Comparison of ENCODE assay signal across 8 mouse cellular contexts in the genomic region with DNA sequence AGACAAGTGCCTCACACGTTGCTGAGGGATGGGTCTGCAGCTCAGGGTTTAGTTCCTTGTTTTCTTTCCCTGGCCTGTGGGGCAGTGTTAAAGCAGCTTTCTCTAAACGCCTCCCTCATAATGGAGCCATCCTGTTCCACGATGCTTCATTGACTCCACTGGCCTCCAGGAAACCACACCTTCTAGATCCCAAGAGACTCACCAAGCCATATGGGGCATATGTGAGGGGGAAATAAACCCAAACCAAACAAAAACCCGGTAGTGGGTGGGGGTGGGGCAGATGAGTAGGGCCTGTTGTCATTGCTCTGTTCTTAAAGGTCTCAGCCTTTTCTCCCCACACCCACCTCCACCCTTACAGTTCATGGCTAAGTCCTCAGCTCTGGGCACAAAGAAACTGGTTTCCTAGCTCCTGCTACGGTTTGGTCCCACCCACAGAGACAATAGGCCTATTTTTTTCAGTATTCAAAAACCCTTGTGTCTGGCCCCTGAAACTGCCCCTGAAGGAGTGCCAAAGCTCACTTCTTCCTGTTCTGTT. TPM values are rescaled to one million over a fixed set of nuclear protein-coding genes. Genes with fewer than 3 reads are reported as not detected.
A peak's percentile ranks its signal among the peaks of the same experiment; 100 is the strongest.
DNase-seq lines count a peak whose midpoint lies in the region; ATAC-seq and TF ChIP-seq lines count a peak whose summit lies in the region.

No protein-coding gene starts in this region.

- H3K4me1 ChIP-seq in forebrain, embryonic 13.5 days, result peaks cover 10% of the 10 kb centered on the region
- peaks cover 5% of the 10 kb centered on the region; the same call in 1 of the 2 replicates for H3K4me1 ChIP-seq in forebrain, embryonic 15.5 days
- no peaks in the 10 kb centered on the region for H3K4me1 ChIP-seq in heart, postnatal 0 days (ENCODE audit: control insufficient read depth, insufficient read depth)

- no peak for TF ChIP-seq CTCF in heart, postnatal 0 days (IDR thresholded peaks at IDR 0.05; ENCODE audit: low read depth)

- H3K27ac ChIP-seq in forebrain, embryonic 13.5 days, result peak overlapping the region; percentile 45; the same call in 1 of the 2 replicates
- no peak overlapping the region for H3K27ac ChIP-seq in forebrain, embryonic 15.5 days (replicated peaks)
- peak overlapping the region; percentile 72 for H3K27ac ChIP-seq in heart, postnatal 0 days (ENCODE audit: low read depth)

- H3K9me3 ChIP-seq in forebrain, embryonic 13.5 days (replicated peaks), result no peaks in the 10 kb centered on the region
- no peaks in the 10 kb centered on the region for H3K9me3 ChIP-seq in forebrain, embryonic 15.5 days
- H3K9me3 ChIP-seq in heart, postnatal 0 days (replicated peaks; ENCODE audit: control insufficient read depth, low read length), result no peaks in the 10 kb centered on the region

- no peak for TF ChIP-seq EP300 in heart, postnatal 0 days (IDR thresholded peaks at IDR 0.05; ENCODE audit: low read depth)

- H3K36me3 ChIP-seq in forebrain, embryonic 13.5 days (ENCODE audit: poor library complexity, severe bottlenecking), result no peaks in the 10 kb centered on the region
- H3K36me3 ChIP-seq in forebrain, embryonic 15.5 days, result no peaks in the 10 kb centered on the region
- no peaks in the 10 kb centered on the region for H3K36me3 ChIP-seq in heart, postnatal 0 days (replicated peaks; ENCODE audit: control insufficient read depth, insufficient read depth, low read length)

- DNase-seq in ES-CJ7 (ENCODE audit: low read depth, low spot score), result peak; percentile 100
- DNase-seq in heart, postnatal 0 days (ENCODE audit: low spot score), result peak; percentile 39
- DNase-seq in lung, postnatal 4 days, result peak; percentile 51 to 56
- DNase-seq in T-cell, adult 2 months (ENCODE audit: low spot score), result no peak
- no peak for DNase-seq in frontal cortex, postnatal 10 days (ENCODE audit: low spot score in 2 of 2)
- no peak for DNase-seq in cerebellum, adult 11 months

- H3K9ac ChIP-seq in forebrain, embryonic 13.5 days, result no peak overlapping the region
- no peak overlapping the region for H3K9ac ChIP-seq in forebrain, embryonic 15.5 days (replicated peaks)
- H3K9ac ChIP-seq in heart, postnatal 0 days (replicated peaks; ENCODE audit: low read depth, low read length), result no peak overlapping the region

- WGBS in forebrain, embryonic 13.5 days, result 20% methylated on average over 5 of the region's 5 CpGs
- 12% methylated on average over 5 of the region's 5 CpGs for WGBS in forebrain, embryonic 15.5 days
- WGBS in heart, postnatal 0 days, result 27% methylated on average over 5 of the region's 5 CpGs

- no peak for ATAC-seq in forebrain, embryonic 13.5 days
- no peak for ATAC-seq in forebrain, embryonic 15.5 days (replicated peaks)
- peak; percentile 64 for ATAC-seq in heart, postnatal 0 days (ENCODE audit: insufficient read depth, low read depth)

- H3K4me2 ChIP-seq in forebrain, embryonic 13.5 days, result no peak overlapping the region
- H3K4me2 ChIP-seq in forebrain, embryonic 15.5 days (replicated peaks), result no peak overlapping the region
- no peak overlapping the region for H3K4me2 ChIP-seq in heart, postnatal 0 days (ENCODE audit: low read depth, low read length)

- no peak overlapping the region for H3K4me3 ChIP-seq in forebrain, embryonic 13.5 days
- no peak overlapping the region for H3K4me3 ChIP-seq in forebrain, embryonic 15.5 days
- no peak overlapping the region for H3K4me3 ChIP-seq in heart, postnatal 0 days (ENCODE audit: low read depth, low read length)

- H3K27me3 ChIP-seq in forebrain, embryonic 13.5 days, result no peaks in the 10 kb centered on the region
- H3K27me3 ChIP-seq in forebrain, embryonic 15.5 days, result no peaks in the 10 kb centered on the region
- H3K27me3 ChIP-seq in heart, postnatal 0 days (ENCODE audit: control insufficient read depth, insufficient read depth, low read length), result no peaks in the 10 kb centered on the region

RNA-seq across cellular contexts. Expression of a gene that starts 20.4 kb away (rescaled TPM):
- 0.40 and 0.45 TPM in 2 replicates for polyA plus RNA-seq in forebrain, embryonic 13.5 days (2015; fragmentation: Nextera tagmentation; extraction: Ambion mirVana)
- 0.39 and 0.60 TPM in 2 replicates for polyA plus RNA-seq in forebrain, embryonic 15.5 days (2015; fragmentation: Nextera tagmentation; extraction: Ambion mirVana)
- not detected in 2 replicates for total RNA-seq in heart, postnatal 0 days (2014; rRNA removed; ENCODE audit: low replicate concordance)
- polyA plus RNA-seq in heart, postnatal 0 days (2015; fragmentation: Nextera tagmentation; extraction: Ambion mirVana), result 0.42 and 1.1 TPM in 2 replicates

RNA-seq across cellular contexts. Expression of a gene that starts 34.6 kb away (rescaled TPM):
- 10.6 and 11.9 TPM in 2 replicates for polyA plus RNA-seq in forebrain, embryonic 13.5 days (2015; fragmentation: Nextera tagmentation; extraction: Ambion mirVana)
- 15.4 and 16.1 TPM in 2 replicates for polyA plus RNA-seq in forebrain, embryonic 15.5 days (2015; fragmentation: Nextera tagmentation; extraction: Ambion mirVana)
- 23.5 and 31.1 TPM in 2 replicates for total RNA-seq in heart, postnatal 0 days (2014; rRNA removed; ENCODE audit: low replicate concordance)
- polyA plus RNA-seq in heart, postnatal 0 days (2015; fragmentation: Nextera tagmentation; extraction: Ambion mirVana), result 19.3 and 21.5 TPM in 2 replicates

RNA-seq across cellular contexts. Expression of a gene that starts 44.3 kb away (rescaled TPM):
- polyA plus RNA-seq in forebrain, embryonic 13.5 days (2015; fragmentation: Nextera tagmentation; extraction: Ambion mirVana), result 0.39 and 0.49 TPM in 2 replicates
- 0.55 and 0.92 TPM in 2 replicates for polyA plus RNA-seq in forebrain, embryonic 15.5 days (2015; fragmentation: Nextera tagmentation; extraction: Ambion mirVana)
- total RNA-seq in heart, postnatal 0 days (2014; rRNA removed; ENCODE audit: low replicate concordance), result 4.9 and 12.8 TPM in 2 replicates
- 4.7 and 5.5 TPM in 2 replicates for polyA plus RNA-seq in heart, postnatal 0 days (2015; fragmentation: Nextera tagmentation; extraction: Ambion mirVana)

Comparison
In these comparisons a context has a peak if more than half of its experiments do, and no peak if none do; other contexts are left out.
1. DNase-seq: peak in ES-CJ7 (single experiment), heart, postnatal 0 days (single experiment) and lung, postnatal 4 days (2 of 2); none in T-cell, adult 2 months (single experiment), frontal cortex, postnatal 10 days (0 of 2) and cerebellum, adult 11 months (single experiment).